Comparison of ENCODE assay signal across 11 mouse cellular contexts in the genomic region with DNA sequence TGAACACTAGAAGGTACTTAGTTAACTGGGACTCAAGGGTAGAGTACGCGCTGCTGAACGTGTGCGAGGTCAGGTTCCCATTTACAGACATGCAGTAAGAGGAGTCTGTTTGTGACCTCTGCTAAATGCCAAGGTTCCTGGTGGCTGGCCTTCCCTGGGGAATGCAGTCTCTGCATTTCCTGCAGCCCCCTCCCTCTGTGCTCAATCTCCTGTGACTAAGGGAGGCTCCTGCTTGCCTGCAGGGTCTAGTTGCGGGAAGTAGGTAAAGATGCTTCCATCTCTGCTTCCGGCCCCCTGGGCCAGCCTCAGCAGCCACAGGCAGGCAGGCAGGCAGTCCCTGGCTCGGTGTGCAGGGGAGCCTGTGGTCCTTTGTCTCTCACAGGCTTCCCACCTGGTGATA. TPM values are rescaled to one million over a fixed set of nuclear protein-coding genes. Genes with fewer than 3 reads are reported as not detected.
DNase-seq lines count a peak whose midpoint lies in the region; ATAC-seq and TF ChIP-seq lines count a peak whose summit lies in the region.
"Had no signal": no experiment of that assay in that cellular context is flagged by ENCODE, and none has a peak within 500 bp of the region (broad histone marks: within the 10 kb centered on the region; RNA-seq: fewer than 3 reads in every experiment).

No protein-coding gene starts in this region.

- H3K27ac ChIP-seq in hindbrain, embryonic 10.5 days: peak overlapping the region; percentile 66
- no peak overlapping the region for H3K27ac ChIP-seq in hindbrain, postnatal 0 days
- H3K27ac ChIP-seq in lung, postnatal 0 days (ENCODE audit: low read length): peak overlapping the region; percentile 1; the same call in 1 of the 2 replicates
- H3K27ac ChIP-seq in brown adipose tissue, adult 24 weeks (replicated peaks; ENCODE audit: low read depth, low read length): peak overlapping the region; percentile 92
- H3K27ac ChIP-seq in liver, postnatal 0 days (ENCODE audit: low read depth): peak overlapping the region; percentile 74
- H3K27ac ChIP-seq: forebrain, embryonic 13.5 days; midbrain, embryonic 10.5 days had no signal

- peaks cover 27% of the 10 kb centered on the region for H3K4me1 ChIP-seq in hindbrain, embryonic 10.5 days (replicated peaks)
- no peaks in the 10 kb centered on the region for H3K4me1 ChIP-seq in hindbrain, postnatal 0 days (ENCODE audit: insufficient read depth, low read length)
- H3K4me1 ChIP-seq in lung, postnatal 0 days (ENCODE audit: insufficient read depth, low read depth, low read length): peaks cover 4% of the 10 kb centered on the region; the same call in 1 of the 2 replicates
- H3K4me1 ChIP-seq in brown adipose tissue, adult 24 weeks (ENCODE audit: control insufficient read depth, insufficient read depth, insufficient read length, low read length): peaks cover 31% of the 10 kb centered on the region
- H3K4me1 ChIP-seq in liver, postnatal 0 days (ENCODE audit: insufficient read depth): peaks cover 16% of the 10 kb centered on the region
- H3K4me1 ChIP-seq: forebrain, embryonic 13.5 days had no signal

- DNase-seq in hindbrain, embryonic 10.5 days (ENCODE audit: low spot score): no peak
- no peak for DNase-seq in hindbrain, postnatal 0 days (ENCODE audit: low spot score)
- no peak for DNase-seq in lung, postnatal 0 days (ENCODE audit: low spot score)
- DNase-seq in lung, postnatal 36 days: no peak
- DNase-seq in liver, postnatal 0 days: no peak
- no peak for DNase-seq in cerebellum, adult 9-11 months
- DNase-seq: spleen, adult 18-20 months had no signal

- no peak for TF ChIP-seq EP300 in lung, postnatal 0 days (IDR thresholded peaks at IDR 0.05)
- TF ChIP-seq EP300 in liver, postnatal 0 days (IDR thresholded peaks at IDR 0.05; ENCODE audit: low read depth): no peak

- no peaks in the 10 kb centered on the region for H3K27me3 ChIP-seq in hindbrain, embryonic 10.5 days (ENCODE audit: insufficient read depth, poor library complexity, severe bottlenecking)
- H3K27me3 ChIP-seq in hindbrain, postnatal 0 days (ENCODE audit: insufficient read depth, low read length): no peaks in the 10 kb centered on the region
- H3K27me3 ChIP-seq in lung, postnatal 0 days (replicated peaks; ENCODE audit: insufficient read depth, low read length): no peaks in the 10 kb centered on the region
- H3K27me3 ChIP-seq in liver, postnatal 0 days (ENCODE audit: insufficient read depth, low read length): no peaks in the 10 kb centered on the region
- H3K27me3 ChIP-seq: forebrain, embryonic 13.5 days had no signal

- H3K9ac ChIP-seq in hindbrain, postnatal 0 days (replicated peaks; ENCODE audit: low read length): no peak overlapping the region
- no peak overlapping the region for H3K9ac ChIP-seq in lung, postnatal 0 days (replicated peaks; ENCODE audit: low read depth)
- H3K9ac ChIP-seq in liver, postnatal 0 days (replicated peaks): 0 out of 2 replicates have a peak overlapping the region, but pooled peaks have one; percentile 1
- H3K9ac ChIP-seq: forebrain, embryonic 13.5 days had no signal

- 58% methylated on average over 7 of the region's 7 CpGs for WGBS in hindbrain, embryonic 10.5 days
- 65% methylated on average over 7 of the region's 7 CpGs for WGBS in hindbrain, postnatal 0 days
- WGBS in lung, postnatal 0 days: 43% methylated on average over 7 of the region's 7 CpGs
- 47% methylated on average over 7 of the region's 7 CpGs for WGBS in liver, postnatal 0 days (ENCODE audit: insufficient replicate concordance)

- no peaks in the 10 kb centered on the region for H3K9me3 ChIP-seq in hindbrain, embryonic 10.5 days
- H3K9me3 ChIP-seq in hindbrain, postnatal 0 days (ENCODE audit: low read length): no peaks in the 10 kb centered on the region
- H3K9me3 ChIP-seq in lung, postnatal 0 days (ENCODE audit: low read length): no peaks in the 10 kb centered on the region
- H3K9me3 ChIP-seq in liver, postnatal 0 days (ENCODE audit: low read length): no peaks in the 10 kb centered on the region
- H3K9me3 ChIP-seq: forebrain, embryonic 13.5 days; midbrain, embryonic 10.5 days had no signal

- H3K36me3 ChIP-seq in hindbrain, embryonic 10.5 days: peaks cover 35% of the 10 kb centered on the region
- H3K36me3 ChIP-seq in hindbrain, postnatal 0 days (ENCODE audit: insufficient read depth, low read length): peaks cover 18% of the 10 kb centered on the region; the same call in 1 of the 2 replicates
- H3K36me3 ChIP-seq in lung, postnatal 0 days (ENCODE audit: insufficient read depth, low read length): no peaks in the 10 kb centered on the region
- peaks cover 27% of the 10 kb centered on the region for H3K36me3 ChIP-seq in liver, postnatal 0 days (replicated peaks; ENCODE audit: insufficient read depth, low read length)

- H3K4me3 ChIP-seq in hindbrain, embryonic 10.5 days: no peak overlapping the region
- no peak overlapping the region for H3K4me3 ChIP-seq in hindbrain, postnatal 0 days (ENCODE audit: low read length)
- H3K4me3 ChIP-seq in lung, postnatal 0 days (ENCODE audit: low read depth, low read length): no peak overlapping the region
- H3K4me3 ChIP-seq in brown adipose tissue, adult 24 weeks (ENCODE audit: insufficient read depth, low read depth, low read length): no peak overlapping the region
- H3K4me3 ChIP-seq in liver, postnatal 0 days (ENCODE audit: low read depth, low read length): no peak overlapping the region
- H3K4me3 ChIP-seq: forebrain, embryonic 13.5 days; midbrain, embryonic 10.5 days had no signal

- TF ChIP-seq CTCF in hindbrain, postnatal 0 days (IDR thresholded peaks at IDR 0.05; ENCODE audit: low read depth): no peak
- no peak for TF ChIP-seq CTCF in lung, postnatal 0 days (IDR thresholded peaks at IDR 0.05)
- TF ChIP-seq CTCF in liver, postnatal 0 days (IDR thresholded peaks at IDR 0.05; ENCODE audit: low read depth): no peak

- ATAC-seq in hindbrain, postnatal 0 days: no peak
- no peak for ATAC-seq in lung, postnatal 0 days
- ATAC-seq in liver, postnatal 0 days: no peak
- ATAC-seq: forebrain, embryonic 13.5 days; inflammation-experienced regulatory T-cells, adult 6 months had no signal

- H3K4me2 ChIP-seq in hindbrain, postnatal 0 days (ENCODE audit: low read depth, low read length): no peak overlapping the region
- no peak overlapping the region for H3K4me2 ChIP-seq in lung, postnatal 0 days (replicated peaks; ENCODE audit: low read depth, low read length)
- no peak overlapping the region for H3K4me2 ChIP-seq in liver, postnatal 0 days (ENCODE audit: low read depth, low read length)
- H3K4me2 ChIP-seq: forebrain, embryonic 13.5 days had no signal

RNA-seq across cellular contexts. Expression of a gene that starts 16.2 kb away (rescaled TPM):
- 286 and 294 TPM in 2 replicates for polyA plus RNA-seq in hindbrain, embryonic 10.5 days (2016; fragmentation: Nextera tagmentation; extraction: Ambion mirVana)
- 46.4 and 52.5 TPM in 2 replicates for total RNA-seq in hindbrain, postnatal 0 days (2014; rRNA removed)
- polyA plus RNA-seq in hindbrain, postnatal 0 days (2015; fragmentation: Nextera tagmentation; extraction: Ambion mirVana): 212 and 215 TPM in 2 replicates
- polyA plus RNA-seq in lung, postnatal 0 days (2015; fragmentation: Nextera tagmentation; extraction: Ambion mirVana): 121 and 122 TPM in 2 replicates
- polyA plus RNA-seq in brown adipose tissue, adult 24 weeks (2012; ENCODE audit: insufficient read depth, insufficient read length, missing spikeins): 696 and 736 TPM in 2 replicates
- polyA plus RNA-seq in liver, postnatal 0 days (2015; fragmentation: Nextera tagmentation; extraction: Ambion mirVana): 258 and 261 TPM in 2 replicates

RNA-seq across cellular contexts. Expression of a gene that starts 43.9 kb away (rescaled TPM):
- polyA plus RNA-seq in hindbrain, embryonic 10.5 days (2016; fragmentation: Nextera tagmentation; extraction: Ambion mirVana): 5.5 and 5.9 TPM in 2 replicates
- total RNA-seq in hindbrain, postnatal 0 days (2014; rRNA removed): 26.5 and 38.7 TPM in 2 replicates
- 9.1 and 9.8 TPM in 2 replicates for polyA plus RNA-seq in hindbrain, postnatal 0 days (2015; fragmentation: Nextera tagmentation; extraction: Ambion mirVana)
- polyA plus RNA-seq in lung, postnatal 0 days (2015; fragmentation: Nextera tagmentation; extraction: Ambion mirVana): 0.21 and 0.24 TPM in 2 replicates
- 0.67 and 0.79 TPM in 2 replicates for polyA plus RNA-seq in brown adipose tissue, adult 24 weeks (2012; ENCODE audit: insufficient read depth, insufficient read length, missing spikeins)
- polyA plus RNA-seq in liver, postnatal 0 days (2015; fragmentation: Nextera tagmentation; extraction: Ambion mirVana): 0.56 and 0.71 TPM in 2 replicates

RNA-seq across cellular contexts. Expression of a gene that starts 58.0 kb away (rescaled TPM):
- polyA plus RNA-seq in hindbrain, embryonic 10.5 days (2016; fragmentation: Nextera tagmentation; extraction: Ambion mirVana): 241 and 255 TPM in 2 replicates
- total RNA-seq in hindbrain, postnatal 0 days (2014; rRNA removed): 121 and 139 TPM in 2 replicates
- polyA plus RNA-seq in hindbrain, postnatal 0 days (2015; fragmentation: Nextera tagmentation; extraction: Ambion mirVana): 143 and 155 TPM in 2 replicates
- polyA plus RNA-seq in lung, postnatal 0 days (2015; fragmentation: Nextera tagmentation; extraction: Ambion mirVana): 82.4 and 95.8 TPM in 2 replicates
- polyA plus RNA-seq in brown adipose tissue, adult 24 weeks (2012; ENCODE audit: insufficient read depth, insufficient read length, missing spikeins): 57.6 and 63.5 TPM in 2 replicates
- polyA plus RNA-seq in liver, postnatal 0 days (2015; fragmentation: Nextera tagmentation; extraction: Ambion mirVana): 61.2 and 68.4 TPM in 2 replicates
